Mouse (Mus musculus) spleen, adult 2 months (tissue): ENCODE measurements around the gene Stac2. TPM values are rescaled to one million over a fixed set of nuclear protein-coding genes. Genes with fewer than 3 reads are reported as not detected.

Experiments used
- DNase-seq, 2 experiments: peaks; one replicate each; pipeline versions ENCODE4 v3.0.0 to v3.0.0-alpha.2; 2012 to 2021; ENCODE audit warnings: low spot score in 2 of 2, low read depth in 1 of 2
- H3K27ac ChIP-seq: fragments of 200-500 bp; 2 replicates; pipeline ENCODE4 v1.5.1; 2012; ENCODE audit warnings: low read length, inconsistent platforms; ENCODE audit not compliant: insufficient read depth
- H3K27me3 ChIP-seq: fragments of 200-500 bp; 2 replicates; pipeline ENCODE4 v1.6.1; 2012; ENCODE audit warnings: mild to moderate bottlenecking, moderate library complexity, low read length, inconsistent platforms; ENCODE audit not compliant: control insufficient read depth, insufficient read depth
- H3K36me3 ChIP-seq: fragments of 200-500 bp; 2 replicates; pipeline ENCODE4 v1.6.1; 2012; ENCODE audit warnings: mild to moderate bottlenecking, low read length, inconsistent platforms; ENCODE audit not compliant: control insufficient read depth, insufficient read depth
- H3K4me1 ChIP-seq: fragments of 200-500 bp; 2 replicates; pipeline ENCODE4 v1.6.1; 2011; ENCODE audit warnings: inconsistent platforms; ENCODE audit not compliant: control insufficient read depth, insufficient read depth, insufficient read length
- H3K4me3 ChIP-seq: fragments of 200-500 bp; 2 replicates; pipeline ENCODE4 v1.5.1; 2011; ENCODE audit warnings: mild to moderate bottlenecking, inconsistent platforms; ENCODE audit not compliant: insufficient read depth, insufficient read length; ENCODE audit errors: extremely low read depth
- CTCF ChIP-seq: fragments of 200-500 bp; IDR thresholded peaks from 2 replicates; pipeline ENCODE4 v1.5.1; 2011; ENCODE audit warnings: mild to moderate bottlenecking, inconsistent platforms; ENCODE audit not compliant: insufficient read depth, insufficient read length, insufficient replicate concordance; ENCODE audit errors: extremely low read depth
- POLR2A ChIP-seq: fragments of 200-500 bp; IDR thresholded peaks from 2 replicates; pipeline ENCODE4 v1.6.1; 2011; ENCODE audit warnings: low read depth, low read length, inconsistent platforms
- whole genome bisulfite sequencing: fragments of 180-500 bp; shearing (Covaris S2); methylation state at CpG from one replicate; pipeline ENCODE4 v1.1.7; 2018; 5-methylcytosine and 5-hydroxymethylcytosine counted together
- polyA plus RNA-seq: library from polyadenylated mRNA; depleted of rRNA; stranded (reverse); fragments of >200 nt; gene quantifications from 2 replicates; pipeline ENCODE4 v1.2.3, GENCODE M21; 2012

The Stac2 gene
- polyA plus RNA-seq, 1 experiment: 6.3 TPM

DNA sequence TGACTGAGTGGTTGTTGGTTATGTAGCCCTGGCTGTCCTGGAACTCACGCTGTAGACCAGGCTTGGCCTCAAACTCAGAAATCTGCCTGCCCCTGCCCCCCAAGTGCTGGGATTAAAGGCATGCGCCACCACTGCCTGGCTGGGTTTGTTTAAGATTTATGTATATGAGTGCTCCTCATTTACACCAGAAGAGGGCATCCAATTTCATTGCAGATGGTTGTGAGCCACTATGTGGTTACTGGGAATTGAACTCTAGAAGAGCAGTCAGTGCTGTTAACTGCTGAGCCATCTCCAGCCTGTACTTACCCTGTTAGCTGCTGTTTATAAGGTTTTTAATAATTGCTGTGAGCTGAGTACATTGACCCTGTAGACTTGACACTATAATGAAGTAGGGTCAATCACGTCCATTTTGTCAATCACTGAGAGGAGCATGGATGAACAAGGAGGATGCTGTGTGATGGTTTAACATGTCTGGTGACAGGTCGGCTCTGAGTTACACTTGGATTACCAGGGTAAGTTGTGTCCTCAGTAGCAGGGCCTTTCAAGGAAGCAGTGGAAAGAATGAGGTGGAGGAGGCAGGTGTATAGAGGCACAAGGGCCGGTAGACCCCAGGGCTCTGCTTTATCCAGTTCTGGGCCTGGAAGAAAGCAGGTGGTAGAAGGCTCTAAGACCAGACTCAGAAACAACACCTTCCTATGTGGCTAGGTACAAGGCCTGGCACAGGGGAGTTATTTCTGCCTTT is 22.4 kb downstream of the Stac2 start:
- H3K36me3 ChIP-seq: peaks cover 13% of the 10 kb centered on the region
- WGBS: 80% methylated on average over 5 of the region's 5 CpGs
- 0 out of 2 replicates have a peak, but pooled peaks cover under 1% of the 10 kb centered on the region for H3K4me1 ChIP-seq
- H3K4me3 ChIP-seq: no peak overlapping the region
- peaks cover 2% of the 10 kb centered on the region; the same call in 1 of the 2 replicates for H3K27me3 ChIP-seq
- no peak overlapping the region for H3K27ac ChIP-seq
- TF ChIP-seq POLR2A: no peak
- TF ChIP-seq CTCF: no peak
- no peak for DNase-seq

GRCm38 (mm10) chr11:98027785-98028184 is 25.5 kb downstream of the Stac2 start:
- 25% methylated on average over 7 of the region's 7 CpGs for WGBS

GRCm38 (mm10) chr11:98027297-98027688 is 26.0 kb downstream of the Stac2 start:
- H3K36me3 ChIP-seq: peaks cover 13% of the 10 kb centered on the region
- peaks cover 6% of the 10 kb centered on the region; the same call in 1 of the 2 replicates for H3K4me1 ChIP-seq
- H3K4me3 ChIP-seq: peak overlapping the region; percentile 98
- H3K27me3 ChIP-seq: no peaks in the 10 kb centered on the region
- TF ChIP-seq POLR2A (no peak), CTCF (no peak)
- no peak for DNase-seq
- peak overlapping the region; percentile 78 for H3K27ac ChIP-seq
- WGBS: under 1% methylated on average over 18 of the region's 18 CpGs

More at GRCm38 (mm10) chr11:98027785-98028184, 25.5 kb downstream of the Stac2 start:
- no peak overlapping the region for H3K27ac ChIP-seq
- peak overlapping the region; percentile 98 for H3K4me3 ChIP-seq
- no peak for DNase-seq
- H3K27me3 ChIP-seq: no peaks in the 10 kb centered on the region
- H3K4me1 ChIP-seq: peaks cover 6% of the 10 kb centered on the region; the same call in 1 of the 2 replicates
- peaks cover 13% of the 10 kb centered on the region for H3K36me3 ChIP-seq
- TF ChIP-seq POLR2A: no peak
- no peak for TF ChIP-seq CTCF

DNA sequence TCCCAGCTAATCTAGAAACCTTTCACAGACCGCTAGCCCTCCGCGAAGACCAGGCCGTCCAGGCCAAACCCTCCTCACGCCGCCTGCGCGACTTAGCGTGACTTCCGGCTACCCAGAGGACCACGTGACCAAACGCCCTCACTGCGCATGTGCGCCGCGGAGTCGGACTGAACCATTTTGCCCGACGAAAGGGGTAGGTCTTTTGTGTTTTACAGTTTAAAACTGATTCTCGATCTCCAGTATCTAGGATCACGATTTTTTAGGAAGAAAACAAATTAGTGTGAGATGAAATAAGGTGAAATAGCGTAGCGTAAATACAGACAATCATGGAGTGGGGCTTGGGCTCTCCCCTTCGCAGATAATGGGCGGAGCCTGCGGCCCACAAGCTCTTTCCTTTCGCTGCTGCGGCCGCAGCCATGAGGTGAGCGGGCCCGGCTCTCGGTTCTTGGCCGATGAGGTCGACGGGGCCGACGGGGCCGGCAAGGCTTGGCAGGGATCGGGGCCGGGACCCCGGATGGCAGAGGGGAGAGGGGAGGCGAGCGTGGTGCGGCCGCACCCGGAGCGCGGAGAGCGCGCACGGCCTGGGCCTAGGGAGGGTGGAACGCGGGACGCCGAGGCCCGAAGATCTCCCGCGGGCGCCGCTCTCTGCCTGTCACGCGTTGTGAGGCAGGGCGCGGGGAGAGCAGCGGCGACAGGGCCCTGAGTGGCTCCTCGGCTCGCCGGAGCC is 26.5 kb downstream of the Stac2 start, which contains the start of gene Rpl19:
Gene Rpl19, plus strand, starts transcription at position 141 of the 727 bp plus-strand sequence.
- Histone ChIP-seq H3K27me3 (no peaks in the 10 kb centered on the region), H3K27ac (peak within 1 kb of the TSS; percentile 78), H3K36me3 (peaks cover 13% of the 10 kb centered on the region), H3K4me1 (peaks cover 7% of the 10 kb centered on the region; the same call in 1 of the 2 replicates), H3K4me3 (peak within 1 kb of the TSS; percentile 98)
- WGBS: under 1% methylated on average over 69 of the region's 69 CpGs
- DNase-seq: peak; percentile 81 to 82
- TF ChIP-seq CTCF (no peak), POLR2A (peak; percentile 98)

DNA sequence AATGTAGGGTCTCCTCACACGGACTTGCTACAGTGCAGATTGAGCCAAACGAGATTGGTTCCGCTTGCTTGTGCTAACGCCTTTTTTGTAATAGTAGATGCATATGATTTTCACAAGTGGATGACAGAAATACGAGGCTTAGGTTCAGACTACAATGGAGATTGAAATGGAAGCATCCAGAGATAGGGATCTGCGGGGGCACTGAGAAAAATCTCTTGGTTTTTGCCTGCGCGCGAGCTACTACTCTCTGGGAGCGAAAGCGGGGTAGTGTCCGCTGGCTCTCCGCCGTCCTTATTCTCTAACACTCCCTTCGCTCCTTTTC is 27.1 kb downstream of the Stac2 start:
- TF ChIP-seq CTCF (no peak), POLR2A (no peak)
- peak overlapping the region; percentile 71 for H3K27ac ChIP-seq
- peak overlapping the region; percentile 98 for H3K4me3 ChIP-seq
- H3K4me1 ChIP-seq: peaks cover 11% of the 10 kb centered on the region; the same call in 1 of the 2 replicates
- WGBS: 8% methylated on average over 15 of the region's 15 CpGs
- H3K27me3 ChIP-seq: no peaks in the 10 kb centered on the region
- no peak for DNase-seq
- H3K36me3 ChIP-seq: peaks cover 13% of the 10 kb centered on the region

- peaks cover 6% of the 10 kb centered on the region for H3K36me3 ChIP-seq
- 66% methylated on average over 3 of the region's 3 CpGs for WGBS
- no peak for TF ChIP-seq POLR2A
- TF ChIP-seq CTCF: no peak
- no peak for DNase-seq
- H3K4me1 ChIP-seq: peaks cover 20% of the 10 kb centered on the region; the same call in 1 of the 2 replicates
- no peak overlapping the region for H3K27ac ChIP-seq
- H3K27me3 ChIP-seq: no peaks in the 10 kb centered on the region
- no peak overlapping the region for H3K4me3 ChIP-seq
Measured at GRCm38 (mm10) chr11:98024516-98024915, 28.7 kb downstream of the Stac2 start.
